Mouse (Mus musculus): ENCODE data around the gene Phkb.

DNA sequence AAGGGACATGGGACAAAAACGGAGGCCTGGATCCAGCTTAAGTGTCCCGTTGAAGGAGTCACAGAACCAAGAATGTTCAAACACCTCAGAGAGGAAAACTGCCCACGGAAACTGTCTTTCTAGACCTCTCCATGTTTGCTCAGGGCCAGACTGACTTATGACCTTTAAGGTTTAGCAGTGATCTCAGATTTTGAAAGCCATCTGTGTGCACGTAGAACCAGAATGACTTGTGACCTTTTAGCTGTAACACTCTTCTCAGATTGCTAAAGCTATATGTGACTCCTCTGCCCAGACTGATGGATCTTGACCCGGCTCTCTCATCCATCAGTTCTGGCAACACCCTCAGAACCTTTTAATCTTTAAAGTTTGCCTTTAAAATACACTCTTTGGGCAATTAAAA, 19.9 kb downstream of the Phkb start:
- TF ChIP-seq CTCF (IDR thresholded peaks at IDR 0.05; ENCODE audit: extremely low read depth, insufficient read length, insufficient replicate concordance, low read depth, low read length) = no peak
- TF ChIP-seq POLR2A (IDR thresholded peaks at IDR 0.05; ENCODE audit: low read depth, low read length) = no peak

All from small intestine, adult 2 months (tissue).